Mouse (Mus musculus): Measurements from ENCODE around the gene Samhd1.

- no peak for TF ChIP-seq CTCF (IDR thresholded peaks at IDR 0.05; ENCODE audit: low read depth, low read length)
- no peak for TF ChIP-seq POLR2A (IDR thresholded peaks at IDR 0.05; ENCODE audit: extremely low read depth, insufficient read depth, low read length)
Measured at GRCm38 (mm10) chr2:157069355-157069735, 65.7 kb downstream of the Samhd1 start.
